ENCODE assay signal across 22 mouse cellular contexts in the genomic region with DNA sequence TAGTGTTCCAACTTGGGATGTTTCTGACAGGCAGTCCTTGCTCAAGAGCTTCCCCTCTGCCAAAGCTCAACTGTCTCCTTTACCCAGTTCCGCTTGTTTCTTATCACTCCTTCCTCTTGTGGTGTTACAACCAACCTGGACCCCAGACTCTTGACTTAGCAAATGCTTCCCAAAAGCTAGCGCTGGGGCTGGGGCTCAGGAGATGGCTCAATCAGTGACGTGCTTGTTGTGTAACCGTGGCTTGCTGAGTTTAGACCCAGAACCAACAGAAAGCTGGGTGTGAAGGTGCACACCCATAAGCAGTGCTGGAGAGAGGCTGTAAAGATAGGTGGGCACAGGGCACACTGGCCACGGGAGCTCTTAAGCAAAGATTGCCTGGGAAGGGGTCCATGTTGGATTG. TPM values are rescaled to one million over a fixed set of nuclear protein-coding genes. Genes with fewer than 3 reads are reported as not detected.
A peak's percentile ranks its signal among the peaks of the same experiment; 100 is the strongest.
DNase-seq lines count a peak whose midpoint lies in the region; ATAC-seq lines count a peak whose summit lies in the region.
"Had no signal": no experiment of that assay in that cellular context is flagged by ENCODE, and none has a peak within 500 bp of the region (broad histone marks: within the 10 kb centered on the region; RNA-seq: fewer than 3 reads in every experiment).

No protein-coding gene starts in this region.

- H3K4me2 ChIP-seq in midbrain, embryonic 11.5 days, result no peak overlapping the region
- H3K4me2 ChIP-seq in midbrain, embryonic 13.5 days (replicated peaks), result no peak overlapping the region
- H3K4me2 ChIP-seq: embryonic facial prominence, embryonic 12.5 days; heart, embryonic 15.5 days; limb, embryonic 15.5 days; midbrain, embryonic 15.5 days had no signal

- peak; percentile 65 for DNase-seq in midbrain, embryonic 11.5 days (ENCODE audit: low spot score, missing footprints)
- DNase-seq in cerebellum, adult 9-10 months, result no peak
- DNase-seq in adrenal gland, postnatal 14 days, result no peak
- no peak for DNase-seq in layer of hippocampus, adult 9-11 months
- DNase-seq: adrenal gland, postnatal 25 days; cerebellum, adult 18-20 months; gastrocnemius, postnatal 14 days; kidney, adult 8-10 months; kidney, postnatal 25 days; right cerebral cortex, postnatal 4 days; thymus, postnatal 14 days had no signal

- no peak overlapping the region for H3K4me3 ChIP-seq in midbrain, embryonic 11.5 days (ENCODE audit: low read depth, low read length)
- H3K4me3 ChIP-seq in midbrain, embryonic 13.5 days (replicated peaks), result no peak overlapping the region
- H3K4me3 ChIP-seq: embryonic facial prominence, embryonic 12.5 days; heart, embryonic 15.5 days; hindbrain, embryonic 10.5 days; limb, embryonic 15.5 days; midbrain, embryonic 15.5 days had no signal

- no peaks in the 10 kb centered on the region for H3K4me1 ChIP-seq in midbrain, embryonic 11.5 days (ENCODE audit: control insufficient read depth, insufficient read depth, low read length)
- no peaks in the 10 kb centered on the region for H3K4me1 ChIP-seq in midbrain, embryonic 13.5 days (replicated peaks)
- H3K4me1 ChIP-seq: heart, embryonic 15.5 days; limb, embryonic 15.5 days; midbrain, embryonic 15.5 days had no signal

- H3K9ac ChIP-seq in midbrain, embryonic 11.5 days (ENCODE audit: low read length), result no peak overlapping the region
- H3K9ac ChIP-seq in midbrain, embryonic 13.5 days (replicated peaks), result no peak overlapping the region
- H3K9ac ChIP-seq: embryonic facial prominence, embryonic 12.5 days; heart, embryonic 15.5 days; limb, embryonic 15.5 days; midbrain, embryonic 15.5 days had no signal

- H3K9me3 ChIP-seq in midbrain, embryonic 11.5 days (ENCODE audit: control insufficient read depth, low read length), result no peaks in the 10 kb centered on the region
- no peaks in the 10 kb centered on the region for H3K9me3 ChIP-seq in midbrain, embryonic 13.5 days
- H3K9me3 ChIP-seq: embryonic facial prominence, embryonic 12.5 days; heart, embryonic 15.5 days; hindbrain, embryonic 10.5 days; limb, embryonic 15.5 days; midbrain, embryonic 15.5 days had no signal

- H3K27me3 ChIP-seq in midbrain, embryonic 11.5 days (ENCODE audit: control insufficient read depth, insufficient read depth, low read length), result no peaks in the 10 kb centered on the region
- no peaks in the 10 kb centered on the region for H3K27me3 ChIP-seq in midbrain, embryonic 13.5 days
- H3K27me3 ChIP-seq: embryonic facial prominence, embryonic 12.5 days; heart, embryonic 15.5 days; limb, embryonic 15.5 days; midbrain, embryonic 15.5 days; Patski had no signal

- H3K27ac ChIP-seq in midbrain, embryonic 11.5 days (ENCODE audit: low read depth, low read length), result no peak overlapping the region
- no peak overlapping the region for H3K27ac ChIP-seq in midbrain, embryonic 13.5 days
- H3K27ac ChIP-seq: embryonic facial prominence, embryonic 12.5 days; heart, embryonic 15.5 days; hindbrain, embryonic 10.5 days; limb, embryonic 15.5 days; macrophage; midbrain, embryonic 15.5 days had no signal

- 87% methylated on average over 5 of the region's 5 CpGs for WGBS in midbrain, embryonic 11.5 days
- 96% methylated on average over 5 of the region's 5 CpGs for WGBS in midbrain, embryonic 13.5 days

- no peaks in the 10 kb centered on the region for H3K36me3 ChIP-seq in midbrain, embryonic 11.5 days (ENCODE audit: control insufficient read depth, insufficient read depth, low read length)
- H3K36me3 ChIP-seq in midbrain, embryonic 13.5 days, result no peaks in the 10 kb centered on the region
- H3K36me3 ChIP-seq: embryonic facial prominence, embryonic 12.5 days; heart, embryonic 15.5 days; hindbrain, embryonic 10.5 days; limb, embryonic 15.5 days had no signal

- ATAC-seq in midbrain, embryonic 11.5 days (ENCODE audit: low FRiP score), result no peak
- ATAC-seq in midbrain, embryonic 13.5 days, result no peak
- peak; percentile 82 for ATAC-seq in granulocyte monocyte progenitor cell, adult 5-6 weeks (replicated peaks; ENCODE audit: poor library complexity, severe bottlenecking)
- ATAC-seq in megakaryocyte progenitor cell, adult 5-6 weeks (replicated peaks; ENCODE audit: poor library complexity), result peak; percentile 85
- ATAC-seq: forebrain, embryonic 14.5 days; midbrain, embryonic 15.5 days; Patski had no signal

RNA-seq across cellular contexts. Expression of gene Atrn, which starts 23.7 kb away (rescaled TPM):
- 9.2 and 9.9 TPM in 2 replicates for polyA plus RNA-seq in midbrain, embryonic 11.5 days (2014; fragmentation: Nextera tagmentation; extraction: Ambion mirVana)
- 11.9 and 12.9 TPM in 2 replicates for polyA plus RNA-seq in midbrain, embryonic 13.5 days (2015; fragmentation: Nextera tagmentation; extraction: Ambion mirVana)
- 37.3 and 38.9 TPM in 2 replicates for total RNA-seq in granulocyte monocyte progenitor cell, adult 5-6 weeks (2014; fragmentation: Nextera tagmentation)
- total RNA-seq in granulocyte monocyte progenitor cell, adult 5-6 weeks (2017), result 37.7 and 37.8 TPM in 2 replicates
- total RNA-seq in megakaryocyte progenitor cell, adult 5-6 weeks (2015), result 38.4 and 41.2 TPM in 2 replicates
- 30.4 and 33.0 TPM in 2 replicates for total RNA-seq in megakaryocyte progenitor cell, adult 5-6 weeks (2017)
- total RNA-seq in adrenal gland, postnatal 14 days (2021), result 29.6 and 30.7 TPM in 2 replicates

RNA-seq across cellular contexts. Expression of gene 4930402H24Rik, which starts 23.8 kb away (rescaled TPM):
- 49.6 and 54.8 TPM in 2 replicates for polyA plus RNA-seq in midbrain, embryonic 11.5 days (2014; fragmentation: Nextera tagmentation; extraction: Ambion mirVana)
- 109 and 112 TPM in 2 replicates for polyA plus RNA-seq in midbrain, embryonic 13.5 days (2015; fragmentation: Nextera tagmentation; extraction: Ambion mirVana)
- total RNA-seq in granulocyte monocyte progenitor cell, adult 5-6 weeks (2014; fragmentation: Nextera tagmentation), result 10.5 and 19.0 TPM in 2 replicates
- total RNA-seq in granulocyte monocyte progenitor cell, adult 5-6 weeks (2017), result 5.3 and 8.6 TPM in 2 replicates
- total RNA-seq in megakaryocyte progenitor cell, adult 5-6 weeks (2015), result 6.4 and 10.8 TPM in 2 replicates
- total RNA-seq in megakaryocyte progenitor cell, adult 5-6 weeks (2017), result 4.2 and 8.6 TPM in 2 replicates
- total RNA-seq in adrenal gland, postnatal 14 days (2021), result 36.3 and 43.6 TPM in 2 replicates

Comparison
In these comparisons a context has a peak if more than half of its experiments do, and no peak if none do; other contexts are left out.
1. ATAC-seq: peak in granulocyte monocyte progenitor cell, adult 5-6 weeks (single experiment) and megakaryocyte progenitor cell, adult 5-6 weeks (single experiment); none in midbrain, embryonic 11.5 days (single experiment) and midbrain, embryonic 13.5 days (single experiment).